Mouse (Mus musculus) liver, postnatal 0 days (tissue): Measurements from ENCODE around the gene Nucb1. TPM values are rescaled to one million over a fixed set of nuclear protein-coding genes. Genes with fewer than 3 reads are reported as not detected.
"Not testable (repeated sequence)": the region's sequence is repeated elsewhere in the genome, so short reads cannot be mapped to it uniquely, and the experiment has no call there.

ENCODE experiments used
- ATAC-seq: fragments of 200-750 bp; cut with Nextera tagmentation; 2 replicates; pipeline ENCODE4 v1.8.0; 2017; ENCODE audit warnings: mild to moderate bottlenecking, moderate library complexity
- DNase-seq: peaks from one replicate; pipeline ENCODE4 v3.0.0-alpha.2; 2016
- H3K27ac ChIP-seq: fragments of 300-500 bp; sonication (generic); 2 replicates; pipeline ENCODE4 v1.5.1; 2014; ENCODE audit warnings: antibody characterized with exemption, moderate library complexity, mild to moderate bottlenecking, low read depth
- H3K27me3 ChIP-seq: fragments of 300-500 bp; sonication (generic); 2 replicates; pipeline ENCODE4 v1.6.1; 2014; ENCODE audit warnings: low read length, control low read depth, mixed read lengths; ENCODE audit not compliant: insufficient read depth
- H3K36me3 ChIP-seq: fragments of 300-500 bp; sonication (generic); replicated peaks from 2 replicates; pipeline ENCODE4 v1.6.1; 2014; ENCODE audit warnings: mild to moderate bottlenecking, control low read depth, low read length, moderate library complexity, mixed read lengths; ENCODE audit not compliant: insufficient read depth
- H3K4me1 ChIP-seq: fragments of 300-500 bp; sonication (generic); 2 replicates; pipeline ENCODE4 v1.6.1; 2014; ENCODE audit warnings: antibody characterized with exemption, mild to moderate bottlenecking, control low read depth; ENCODE audit not compliant: insufficient read depth
- H3K4me2 ChIP-seq: fragments of 300-500 bp; sonication (generic); 2 replicates; pipeline ENCODE4 v1.6.1; 2014; ENCODE audit warnings: low read depth, mild to moderate bottlenecking, low read length, moderate library complexity, mixed read lengths
- H3K4me3 ChIP-seq: fragments of 300-500 bp; sonication (generic); 2 replicates; pipeline ENCODE4 v1.5.1; 2014; ENCODE audit warnings: low read depth, low read length
- H3K9ac ChIP-seq: fragments of 300-500 bp; sonication (generic); replicated peaks from 2 replicates; pipeline ENCODE4 v1.6.1; 2014; ENCODE audit warnings: mild to moderate bottlenecking, moderate library complexity
- H3K9me3 ChIP-seq: fragments of 300-500 bp; sonication (generic); 2 replicates; pipeline ENCODE4 v1.6.1; 2016; ENCODE audit warnings: mild to moderate bottlenecking, control low read depth, low read length, mixed read lengths
- CTCF ChIP-seq: sonication (generic); IDR thresholded peaks from 2 replicates; pipeline ENCODE4 v1.5.1; 2016; ENCODE audit warnings: antibody characterized with exemption, low read depth
- EP300 ChIP-seq: IDR thresholded peaks from 2 replicates; pipeline ENCODE4 v1.6.1; 2016; ENCODE audit warnings: antibody characterized with exemption, low read depth, mild to moderate bottlenecking
- WGBS: fragments of 180-500 bp; shearing (Covaris S2); extraction: QIAGEN DNeasy Blood & Tissue Kit; methylation state at CpG from one replicate; pipeline ENCODE4 v1.1.7; 2014; ENCODE audit not compliant: insufficient replicate concordance; 5-methylcytosine and 5-hydroxymethylcytosine counted together
- polyA plus RNA-seq: library from polyadenylated mRNA; unstranded; fragments of >200 nt; fragmentation: Nextera tagmentation; extraction: Ambion mirVana; gene quantifications from 2 replicates; pipeline ENCODE4 v1.2.1, GENCODE M21; 2015

Gene Nucb1
- polyA plus RNA-seq, 1 experiment from 2014 or later, result 103 TPM

DNA sequence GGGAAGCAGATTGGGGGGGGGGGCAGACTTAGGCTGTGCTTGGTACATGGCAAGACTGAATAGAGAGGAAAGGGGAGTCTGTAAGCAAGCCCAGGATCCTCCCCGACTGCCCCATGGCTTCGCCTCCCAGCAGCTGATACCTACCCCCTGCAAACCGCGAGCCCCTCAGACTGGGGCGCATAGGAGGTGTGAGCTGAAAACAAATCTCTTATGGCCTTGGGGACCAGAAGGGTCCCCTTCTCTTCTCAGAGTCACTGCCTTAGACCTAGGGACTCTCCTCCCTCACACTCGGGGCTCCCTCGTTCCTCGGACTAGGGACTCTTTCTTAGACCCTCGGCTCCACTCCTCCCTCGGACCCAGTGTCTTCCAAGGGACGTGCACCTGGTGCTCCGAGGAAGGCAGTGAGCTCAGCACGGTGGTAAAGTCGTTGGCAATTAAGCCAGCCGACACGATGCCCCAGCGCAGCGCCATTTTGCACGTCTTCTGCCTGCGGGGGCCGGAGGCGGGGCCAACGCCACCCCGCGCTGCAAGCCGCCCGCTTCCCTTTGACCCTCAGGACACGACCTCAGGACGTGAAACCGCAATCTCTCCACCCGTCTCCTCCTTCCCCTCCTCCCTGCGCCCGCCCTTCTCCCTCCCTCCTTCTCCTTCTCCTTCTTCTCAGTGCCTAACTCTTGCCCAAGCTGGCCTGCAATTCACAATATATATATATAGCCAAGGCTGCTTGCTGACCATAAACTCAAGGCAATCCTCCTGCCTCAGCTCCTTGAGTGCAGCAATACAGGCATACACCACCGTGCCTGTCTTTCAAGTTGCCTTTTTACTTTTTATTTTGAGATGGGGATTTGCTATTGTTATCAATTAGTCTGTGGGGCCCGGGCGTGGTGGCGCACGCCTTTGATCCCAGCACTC, 21.7 kb downstream of the Nucb1 start, which contains the start of gene Dhdh:
Gene Dhdh (minus strand): TSS at position 513 of the 912 bp plus-strand sequence.
- no peaks in the 10 kb centered on the region for H3K27me3 ChIP-seq
- H3K36me3 ChIP-seq, result peaks cover 12% of the 10 kb centered on the region
- peak within 1 kb of the TSS; percentile 60 for H3K4me3 ChIP-seq
- DNase-seq, result peak; percentile 78
- peak within 1 kb of the TSS; percentile 87 for H3K27ac ChIP-seq
- H3K4me2 ChIP-seq, result peak within 1 kb of the TSS; percentile 82
- H3K9me3 ChIP-seq, result no peaks in the 10 kb centered on the region
- peak within 1 kb of the TSS; percentile 74 for H3K9ac ChIP-seq
- peaks cover 42% of the 10 kb centered on the region for H3K4me1 ChIP-seq
- whole genome bisulfite sequencing, result 7% methylated on average over 38 of the region's 38 CpGs
- TF ChIP-seq EP300, result no peak
- no peak for TF ChIP-seq CTCF
- ATAC-seq, result peak; percentile 50

DNA sequence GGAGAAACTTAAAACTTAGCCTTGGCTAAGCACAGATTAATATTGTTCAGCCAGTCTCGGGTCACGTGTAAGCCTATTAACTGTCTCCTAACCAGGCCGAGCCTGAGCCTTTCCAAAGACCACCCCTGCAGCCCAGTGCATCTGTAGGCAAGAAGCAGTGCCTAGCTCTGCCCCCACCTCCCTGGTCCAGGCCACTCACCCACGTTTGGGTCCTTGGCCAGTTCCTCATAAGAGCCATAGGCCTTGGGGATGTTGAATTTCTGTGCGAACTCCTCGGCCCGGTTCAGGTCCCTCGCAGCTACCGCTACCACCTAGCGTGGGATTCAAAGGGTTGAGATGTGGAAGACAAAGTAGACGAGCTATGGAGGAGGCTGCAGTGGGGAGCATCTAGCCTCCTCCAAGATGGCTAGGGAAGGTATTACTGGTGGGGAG, 22.3 kb downstream of the Nucb1 start:
- peaks cover 42% of the 10 kb centered on the region for H3K4me1 ChIP-seq
- peak overlapping the region; percentile 74 for H3K9ac ChIP-seq
- 53% methylated on average over 11 of the region's 11 CpGs for WGBS
- no peak for DNase-seq
- peaks cover 5% of the 10 kb centered on the region for H3K36me3 ChIP-seq
- no peaks in the 10 kb centered on the region for H3K9me3 ChIP-seq
- H3K4me2 ChIP-seq, result peak overlapping the region; percentile 82
- peak overlapping the region; percentile 60 for H3K4me3 ChIP-seq
- no peaks in the 10 kb centered on the region for H3K27me3 ChIP-seq
- no peak for ATAC-seq
- TF ChIP-seq EP300, result no peak
- TF ChIP-seq CTCF, result no peak
- H3K27ac ChIP-seq, result peak overlapping the region; percentile 73

GRCm38 (mm10) chr7:45486761-45487415, 23.3 kb downstream of the Nucb1 start, which contains the start of gene Gm45808:
Gm45808 (minus strand) TSS chr7:45486811.
- no peak within 1 kb of the TSS for H3K9ac ChIP-seq
- H3K36me3 ChIP-seq, result peaks cover 4% of the 10 kb centered on the region; the same call in 1 of the 2 replicates
- ATAC-seq, result no peak
- peaks cover 40% of the 10 kb centered on the region for H3K4me1 ChIP-seq
- WGBS, result 73% methylated on average over 12 of the region's 12 CpGs
- DNase-seq, result no peak
- peak within 1 kb of the TSS; percentile 82; the same call in 1 of the 2 replicates for H3K4me2 ChIP-seq
- 0 out of 2 replicates have a peak within 1 kb of the TSS, but pooled peaks have one; percentile 73 for H3K27ac ChIP-seq
- no peaks in the 10 kb centered on the region for H3K9me3 ChIP-seq
- no peaks in the 10 kb centered on the region for H3K27me3 ChIP-seq
- H3K4me3 ChIP-seq, result no peak within 1 kb of the TSS
- TF ChIP-seq CTCF (no peak), EP300 (no peak)

DNA sequence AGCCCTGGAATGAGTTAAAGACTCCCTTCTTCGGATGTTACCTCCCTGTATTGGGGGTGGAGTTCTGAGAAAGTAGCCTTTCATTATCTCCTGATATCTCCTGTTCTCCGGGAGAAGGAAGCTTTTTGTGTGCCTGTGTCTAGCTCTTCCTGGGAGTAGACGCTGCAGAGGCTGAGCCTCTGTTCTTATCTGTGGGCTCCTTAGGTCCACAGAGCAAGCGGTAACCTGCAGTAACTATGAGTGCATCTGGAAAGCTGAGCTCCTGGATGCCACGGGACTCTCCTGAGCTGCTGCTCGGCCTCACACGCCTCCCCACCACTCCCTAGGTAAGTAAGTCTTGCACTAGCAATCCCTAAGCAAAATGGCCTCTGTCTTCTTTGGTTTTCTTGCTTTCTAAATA, 24.0 kb downstream of the Nucb1 start:
- no peak for TF ChIP-seq EP300
- TF ChIP-seq CTCF, result no peak
- Histone ChIP-seq H3K9me3 (no peaks in the 10 kb centered on the region), H3K36me3 (peaks cover 4% of the 10 kb centered on the region; the same call in 1 of the 2 replicates), H3K4me2 (no peak overlapping the region), H3K4me3 (no peak overlapping the region), H3K27ac (no peak overlapping the region), H3K27me3 (no peaks in the 10 kb centered on the region), H3K9ac (no peak overlapping the region), H3K4me1 (peaks cover 39% of the 10 kb centered on the region)
- DNase-seq (no peak), ATAC-seq (no peak)
- 57% methylated on average over 7 of the region's 7 CpGs for WGBS

DNA sequence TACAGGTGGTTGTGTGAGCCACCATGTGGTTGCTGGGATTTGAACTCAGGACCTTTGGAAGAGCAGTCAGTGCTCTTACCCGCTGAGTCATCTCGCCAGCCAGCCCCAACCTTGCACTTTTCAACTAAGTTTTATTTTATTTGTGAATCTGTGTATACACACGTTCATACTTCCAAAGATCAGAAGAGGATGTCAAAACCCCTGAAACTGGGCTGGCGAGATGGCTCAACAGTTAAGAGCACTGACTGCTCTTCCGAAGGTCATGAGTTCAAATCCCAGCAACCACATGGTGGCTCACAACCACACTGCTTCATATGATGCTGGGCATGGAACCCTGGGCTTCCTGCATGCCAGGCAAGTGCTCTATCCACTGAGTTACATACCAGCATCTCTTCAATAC, 25.2 kb downstream of the Nucb1 start:
- WGBS, result 83% methylated on average over 5 of the region's 5 CpGs
- not testable (repeated sequence) for DNase-seq, H3K36me3 ChIP-seq, ATAC-seq, H3K4me3 ChIP-seq, H3K9me3 ChIP-seq, H3K27me3 ChIP-seq, H3K9ac ChIP-seq, H3K27ac ChIP-seq, H3K4me2 ChIP-seq
- H3K4me1 ChIP-seq, result peaks cover 29% of the 10 kb centered on the region

- 70% methylated on average over 1 of the region's 1 CpGs for WGBS
- peaks cover 10% of the 10 kb centered on the region; the same call in 1 of the 2 replicates for H3K4me1 ChIP-seq
- ATAC-seq (no peak), DNase-seq (no peak)
- H3K36me3 ChIP-seq, result peaks cover 4% of the 10 kb centered on the region; the same call in 1 of the 2 replicates
- no peak overlapping the region for H3K9ac ChIP-seq
- no peak overlapping the region for H3K27ac ChIP-seq
- no peaks in the 10 kb centered on the region for H3K9me3 ChIP-seq
- no peak overlapping the region for H3K4me2 ChIP-seq
- no peak overlapping the region for H3K4me3 ChIP-seq
- no peaks in the 10 kb centered on the region for H3K27me3 ChIP-seq
- TF ChIP-seq EP300, result no peak
- TF ChIP-seq CTCF, result no peak
Observed at GRCm38 (mm10) chr7:45482166-45482565, 28.0 kb downstream of the Nucb1 start.
